In the genomic region with DNA sequence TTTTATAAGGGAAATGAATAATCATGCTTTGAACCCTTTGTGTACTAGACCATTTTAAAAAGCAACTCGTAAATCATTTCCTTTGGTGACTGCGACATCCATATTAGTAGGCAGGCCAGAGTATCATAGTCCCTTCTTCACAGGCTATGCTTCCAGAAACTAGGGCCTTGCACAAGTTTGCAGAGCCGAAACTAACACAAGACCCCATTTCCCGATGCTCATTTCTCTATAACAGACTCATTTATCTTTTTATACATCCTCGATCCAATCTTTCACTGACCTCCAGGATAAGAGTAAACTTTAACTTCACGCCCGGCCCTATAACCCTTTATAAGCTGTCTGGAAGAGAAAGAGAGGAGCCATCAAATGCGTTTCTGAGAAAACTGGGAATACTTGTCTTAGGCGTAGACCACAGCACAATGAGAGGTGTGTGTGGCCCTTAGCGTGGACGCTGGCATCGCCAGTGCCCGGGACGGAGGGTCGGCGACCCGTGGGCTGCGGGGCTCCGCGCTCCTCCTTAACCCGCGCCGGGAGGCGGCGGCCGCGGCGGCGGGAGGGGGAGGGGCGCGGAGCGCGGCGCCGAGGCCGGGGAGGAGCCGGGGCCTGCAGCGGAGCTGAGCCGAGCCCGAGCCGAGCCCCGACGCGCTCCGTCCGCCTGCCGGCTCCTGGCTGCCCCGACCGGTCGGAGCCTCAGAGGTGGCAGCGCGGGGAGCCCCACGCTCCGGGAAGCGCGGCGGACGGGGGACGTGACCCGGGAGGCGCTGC, we compare ENCODE assay signal across 8 mouse cellular contexts. TPM values are rescaled to one million over a fixed set of nuclear protein-coding genes. Genes with fewer than 3 reads are reported as not detected.
DNase-seq lines count a peak whose midpoint lies in the region; ATAC-seq and TF ChIP-seq lines count a peak whose summit lies in the region.

A gene (plus strand): TSS at position 609 of the 765 bp plus-strand sequence.

- H3K9ac ChIP-seq in heart, embryonic 14.5 days (ENCODE audit: low read length): peak within 1 kb of the TSS; percentile 97
- H3K9ac ChIP-seq in kidney, postnatal 0 days (ENCODE audit: low read depth, low read length): peak within 1 kb of the TSS; percentile 96
- peak within 1 kb of the TSS; percentile 95 for H3K9ac ChIP-seq in liver, embryonic 14.5 days (replicated peaks)
- H3K9ac ChIP-seq in stomach, postnatal 0 days (ENCODE audit: low read length): peak within 1 kb of the TSS; percentile 99

- no peak for TF ChIP-seq EP300 in liver, embryonic 14.5 days (IDR thresholded peaks at IDR 0.05; ENCODE audit: low read depth)
- TF ChIP-seq EP300 in stomach, postnatal 0 days (optimal IDR thresholded peaks at IDR 0.05): no peak

- ATAC-seq in erythroid progenitor cell, adult 5-6 weeks (replicated peaks; ENCODE audit: low FRiP score, poor library complexity, severe bottlenecking): peak; percentile 85
- ATAC-seq in heart, embryonic 14.5 days (ENCODE audit: insufficient number of reproducible peaks, insufficient read depth, low FRiP score, low read depth): peak; percentile 89
- ATAC-seq in kidney, postnatal 0 days (replicated peaks; ENCODE audit: low FRiP score, low read depth): peak; percentile 86
- peak; percentile 89 for ATAC-seq in liver, embryonic 14.5 days (ENCODE audit: insufficient read depth)
- peak; percentile 91 for ATAC-seq in stomach, postnatal 0 days (ENCODE audit: low FRiP score, low TSS enrichment)

- H3K4me3 ChIP-seq in bone marrow macrophage, adult 2 months (ENCODE audit: insufficient read depth, low read length): peak within 1 kb of the TSS; percentile 72
- peak within 1 kb of the TSS; percentile 77 to 96 for H3K4me3 ChIP-seq in heart, embryonic 14.5 days (ENCODE audit: control insufficient read depth in 1 of 2, insufficient read depth in 1 of 2, low read depth in 1 of 2, low read length in 2 of 2)
- peak within 1 kb of the TSS; percentile 77 for H3K4me3 ChIP-seq in kidney, postnatal 0 days (replicated peaks; ENCODE audit: low read depth, low read length)
- H3K4me3 ChIP-seq in liver, embryonic 14.5 days (ENCODE audit: insufficient read depth in 1 of 2, low read depth in 2 of 2, low read length in 2 of 2): peak within 1 kb of the TSS; percentile 75 to 91
- peak within 1 kb of the TSS; percentile 95 for H3K4me3 ChIP-seq in stomach, postnatal 0 days (ENCODE audit: low read depth, low read length)

- no peaks in the 10 kb centered on the region for H3K36me3 ChIP-seq in heart, embryonic 14.5 days (ENCODE audit: control insufficient read depth, insufficient read depth, low read length)
- no peaks in the 10 kb centered on the region for H3K36me3 ChIP-seq in kidney, postnatal 0 days (ENCODE audit: insufficient read depth, low read length)
- H3K36me3 ChIP-seq in liver, embryonic 14.5 days (replicated peaks; ENCODE audit: control insufficient read depth, insufficient read depth, low read depth): no peaks in the 10 kb centered on the region
- H3K36me3 ChIP-seq in stomach, postnatal 0 days (ENCODE audit: control insufficient read depth, insufficient read depth, low read length): 0 out of 2 replicates have a peak, but pooled peaks cover 2% of the 10 kb centered on the region

- H3K4me1 ChIP-seq in bone marrow macrophage, adult 2 months (ENCODE audit: control insufficient read depth, insufficient read depth, low read length): peaks cover 28% of the 10 kb centered on the region
- H3K4me1 ChIP-seq in heart, embryonic 14.5 days (ENCODE audit: control insufficient read depth in 2 of 2, insufficient read depth in 2 of 2, low read length in 2 of 2): peaks cover 22 to 35% of the 10 kb centered on the region in 2 experiments
- peaks cover 18% of the 10 kb centered on the region for H3K4me1 ChIP-seq in kidney, postnatal 0 days (replicated peaks; ENCODE audit: insufficient read depth, low read length)
- peaks cover 14 to 18% of the 10 kb centered on the region in 2 experiments for H3K4me1 ChIP-seq in liver, embryonic 14.5 days (replicated peaks; ENCODE audit: control insufficient read depth in 2 of 2, insufficient read depth in 2 of 2, low read length in 1 of 2)
- H3K4me1 ChIP-seq in stomach, postnatal 0 days (replicated peaks; ENCODE audit: control insufficient read depth, insufficient read depth): peaks cover 10% of the 10 kb centered on the region; the same call in 1 of the 2 replicates

- peak within 1 kb of the TSS; percentile 96 for H3K4me2 ChIP-seq in heart, embryonic 14.5 days (ENCODE audit: low read length)
- peak within 1 kb of the TSS; percentile 93 for H3K4me2 ChIP-seq in kidney, postnatal 0 days (ENCODE audit: low read length)
- H3K4me2 ChIP-seq in liver, embryonic 14.5 days (ENCODE audit: low read depth): peak within 1 kb of the TSS; percentile 100
- H3K4me2 ChIP-seq in stomach, postnatal 0 days (replicated peaks; ENCODE audit: low read depth): peak within 1 kb of the TSS; percentile 88

- DNase-seq in CD4-positive helper T cell, adult 2 months (ENCODE audit: low read depth, low spot score): peak; percentile 75
- peak; percentile 78 for DNase-seq in kidney, postnatal 0 days (ENCODE audit: low spot score)
- no peak for DNase-seq in liver, embryonic 14.5 days (ENCODE audit: low read depth in 3 of 3, low spot score in 3 of 3)
- peak; percentile 75 for DNase-seq in neural tube, embryonic 10.5 days (ENCODE audit: extremely low spot score, low spot score)
- DNase-seq in stomach, postnatal 0 days (ENCODE audit: low spot score): peak; percentile 80

- TF ChIP-seq CTCF in bone marrow macrophage, adult 2 months (IDR thresholded peaks at IDR 0.05; ENCODE audit: low read depth, low read length): no peak
- no peak for TF ChIP-seq CTCF in kidney, postnatal 0 days (IDR thresholded peaks at IDR 0.05; ENCODE audit: low read depth)
- no peak for TF ChIP-seq CTCF in liver, embryonic 14.5 days (IDR thresholded peaks at IDR 0.05; ENCODE audit: low read depth)
- TF ChIP-seq CTCF in stomach, postnatal 0 days (IDR thresholded peaks at IDR 0.05; ENCODE audit: low read depth): no peak

- H3K9me3 ChIP-seq in heart, embryonic 14.5 days (ENCODE audit: control insufficient read depth, low read length): no peaks in the 10 kb centered on the region
- H3K9me3 ChIP-seq in kidney, postnatal 0 days (replicated peaks; ENCODE audit: low read length): no peaks in the 10 kb centered on the region
- no peaks in the 10 kb centered on the region for H3K9me3 ChIP-seq in liver, embryonic 14.5 days (ENCODE audit: control insufficient read depth, low read length)
- no peaks in the 10 kb centered on the region for H3K9me3 ChIP-seq in stomach, postnatal 0 days (ENCODE audit: control insufficient read depth, low read length)

- no peaks in the 10 kb centered on the region for H3K27me3 ChIP-seq in heart, embryonic 14.5 days (ENCODE audit: control insufficient read depth, insufficient read depth, low read length)
- H3K27me3 ChIP-seq in kidney, postnatal 0 days (ENCODE audit: insufficient read depth, low read length): no peaks in the 10 kb centered on the region
- peaks cover 8% of the 10 kb centered on the region for H3K27me3 ChIP-seq in liver, embryonic 14.5 days (ENCODE audit: control insufficient read depth, insufficient read depth, low read length)
- H3K27me3 ChIP-seq in stomach, postnatal 0 days (ENCODE audit: control insufficient read depth, insufficient read depth, low read length): no peaks in the 10 kb centered on the region

- peak within 1 kb of the TSS; percentile 56 for H3K27ac ChIP-seq in bone marrow macrophage, adult 2 months (ENCODE audit: insufficient read depth, low read depth, low read length)
- H3K27ac ChIP-seq in heart, embryonic 14.5 days (replicated peaks in 1 of 2; ENCODE audit: control insufficient read depth in 1 of 2, insufficient read depth in 1 of 2, low read depth in 2 of 2, low read length in 2 of 2): peak within 1 kb of the TSS; percentile 59 to 76
- H3K27ac ChIP-seq in kidney, postnatal 0 days: peak within 1 kb of the TSS; percentile 88
- H3K27ac ChIP-seq in liver, embryonic 14.5 days: peak within 1 kb of the TSS; percentile 31; the same call in 1 of the 2 replicates
- peak within 1 kb of the TSS; percentile 94 for H3K27ac ChIP-seq in stomach, postnatal 0 days (replicated peaks)

- WGBS in heart, embryonic 14.5 days: 2% methylated on average over 47 of the region's 61 CpGs
- WGBS in kidney, postnatal 0 days: 1% methylated on average over 53 of the region's 61 CpGs
- WGBS in liver, embryonic 14.5 days (ENCODE audit: insufficient replicate concordance): 3% methylated on average over 57 of the region's 61 CpGs
- WGBS in stomach, postnatal 0 days: 2% methylated on average over 27 of the region's 61 CpGs

- no peak for TF ChIP-seq POLR2A in bone marrow macrophage, adult 2 months (IDR thresholded peaks at IDR 0.05; ENCODE audit: borderline replicate concordance, low read depth, low read length)

RNA-seq across cellular contexts. Expression of the gene that starts here (rescaled TPM):
- polyA plus RNA-seq in bone marrow macrophage, adult 2 months (2012; ENCODE audit: insufficient read depth, insufficient read length, missing spikeins): 30.3 and 34.4 TPM in 2 replicates
- total RNA-seq in erythroid progenitor cell, adult 5-6 weeks (2015; ENCODE audit: low replicate concordance): 9.4 and 17.6 TPM in 2 replicates
- total RNA-seq in erythroid progenitor cell, adult 5-6 weeks (2017; ENCODE audit: low replicate concordance): 5.2 and 9.2 TPM in 2 replicates
- polyA plus RNA-seq in heart, embryonic 14.5 days (2014; fragmentation: Nextera tagmentation; extraction: Ambion mirVana): 7.8 and 7.9 TPM in 2 replicates
- 5.2 and 5.5 TPM in 2 replicates for polyA plus RNA-seq in kidney, postnatal 0 days (2015; fragmentation: Nextera tagmentation; extraction: Ambion mirVana)
- polyA plus RNA-seq in liver, embryonic 14.5 days (2012; rRNA removed): 1.3 TPM in 2 replicates
- polyA plus RNA-seq in liver, embryonic 14.5 days (2014; fragmentation: Nextera tagmentation; extraction: Ambion mirVana): 1.1 and 1.3 TPM in 2 replicates
- polyA plus RNA-seq in stomach, postnatal 0 days (2015; fragmentation: Nextera tagmentation; extraction: Ambion mirVana): 3.0 and 3.5 TPM in 2 replicates

Comparison
In these comparisons a context has a peak if more than half of its experiments do, and no peak if none do; other contexts are left out.
1. DNase-seq: peak in CD4-positive helper T cell, adult 2 months (single experiment), kidney, postnatal 0 days (single experiment), neural tube, embryonic 10.5 days (single experiment) and stomach, postnatal 0 days (single experiment); none in liver, embryonic 14.5 days (0 of 3).
2. H3K27ac ChIP-seq: peak in every context shown above with its lines; median percentile 94 in stomach, postnatal 0 days; 88 in kidney, postnatal 0 days; 68 in heart, embryonic 14.5 days; 56 in bone marrow macrophage, adult 2 months; 31 in liver, embryonic 14.5 days.
3. Peak in every context shown above with its lines, with median percentiles within 50 percentile points of each other: H3K4me3 ChIP-seq, ATAC-seq, H3K4me2 ChIP-seq and H3K9ac ChIP-seq.